Mouse (Mus musculus): ENCODE results near the gene Mapre3.

DNA sequence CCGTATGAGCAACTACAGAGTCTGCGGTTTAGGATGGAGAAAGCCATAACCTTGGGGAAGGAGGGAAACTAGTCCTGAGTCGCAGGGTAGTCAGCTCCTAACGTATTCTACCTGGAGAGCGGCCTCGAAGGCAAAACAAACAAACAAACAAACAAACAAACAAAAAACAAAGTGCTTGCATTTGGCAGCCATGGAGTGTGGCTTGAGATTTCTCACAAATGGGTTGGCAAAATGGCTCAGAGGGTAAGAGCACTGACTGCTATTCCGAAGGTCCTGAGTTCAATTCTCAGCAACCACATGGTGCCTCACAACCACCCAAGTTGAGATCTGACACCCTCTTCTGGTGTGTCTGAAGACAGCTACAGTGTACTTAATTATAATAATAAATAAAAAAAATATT is 95.4 kb downstream of the Mapre3 start:
- no peak for TF ChIP-seq HCFC1 (IDR thresholded peaks at IDR 0.05; ENCODE audit: borderline replicate concordance, insufficient read depth, low read length)
- TF ChIP-seq MAFK (IDR thresholded peaks at IDR 0.05; ENCODE audit: insufficient read depth, low read depth, low read length): no peak

Measured in ES-E14 (cell line).